Mouse (Mus musculus): Measurements from ENCODE around the gene Ccnt1.

- no peak for TF ChIP-seq CTCF (conservative IDR thresholded peaks at IDR 0.05; ENCODE audit: low read length)
- TF ChIP-seq NANOG (IDR thresholded peaks at IDR 0.05; ENCODE audit: borderline replicate concordance, low read length) = no peak
- no peak for TF ChIP-seq POU5F1 (IDR thresholded peaks at IDR 0.05; ENCODE audit: borderline replicate concordance, low read length)
These were observed 42.6 kb downstream of the Ccnt1 start for GRCm38 (mm10) chr15:98528066-98528563.
